Mouse (Mus musculus) spleen, adult 2 months (tissue): ENCODE measurements at regions not wholly inside any gene's neighbourhood (a gene's known extent, or its start where the extent isn't known, plus 50 kb on each side); places are given as distances from the start of the nearest gene placed in this dataset.

Experiments
- CTCF ChIP-seq: fragments of 200-500 bp; IDR thresholded peaks from 2 replicates; pipeline ENCODE4 v1.5.1; 2011; ENCODE audit warnings: mild to moderate bottlenecking, inconsistent platforms; ENCODE audit not compliant: insufficient read depth, insufficient read length, insufficient replicate concordance; ENCODE audit errors: extremely low read depth
- POLR2A ChIP-seq: fragments of 200-500 bp; IDR thresholded peaks from 2 replicates; pipeline ENCODE4 v1.6.1; 2011; ENCODE audit warnings: low read depth, low read length, inconsistent platforms

GRCm38 (mm10) chr2:9349994-9350393, 531.1 kb upstream of the 4930412O13Rik start:
- no peak for TF ChIP-seq CTCF
- TF ChIP-seq POLR2A, result no peak
